Mouse (Mus musculus) urinary bladder, postnatal 4 days (tissue): Measurements from ENCODE around the gene Trdmt1.

ENCODE experiments used
- DNase-seq, 2 experiments: peaks; one replicate each; pipeline ENCODE4 v3.0.0; 2021 to 2022; ENCODE audit warnings: low spot score in 2 of 2

Trdmt1 gene

GRCm38 (mm10) chr2:13500298-13500999 is 44.0 kb downstream of the Trdmt1 start:
- no peak for DNase-seq

- DNase-seq, result no peak
Measured at GRCm38 (mm10) chr2:13499196-13499595, 45.3 kb downstream of the Trdmt1 start.

DNA sequence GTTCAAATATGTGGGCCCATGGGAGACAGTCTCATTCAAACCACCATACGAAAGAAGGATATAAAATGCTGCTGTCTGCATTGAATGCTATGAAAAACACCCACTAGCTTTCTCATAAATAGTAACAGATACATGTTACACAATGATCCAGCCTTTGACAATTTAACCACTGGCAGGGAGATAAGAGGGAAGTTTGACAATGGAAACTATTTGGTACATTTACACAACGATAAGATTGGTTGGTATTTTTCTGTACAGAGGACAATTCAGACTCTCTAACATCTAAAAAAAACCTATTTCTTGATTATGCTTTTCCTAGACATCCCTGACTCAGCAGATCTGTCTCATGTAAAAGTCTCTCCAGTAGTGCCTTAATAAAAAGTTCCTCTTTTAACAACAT is 48.4 kb downstream of the Trdmt1 start:
- DNase-seq, result no peak

GRCm38 (mm10) chr2:13492927-13493326 is 51.5 kb downstream of the Trdmt1 start:
- DNase-seq, result no peak

GRCm38 (mm10) chr2:13491734-13492133 is 52.7 kb downstream of the Trdmt1 start, which contains the start of gene Cubn:
Gene Cubn, minus strand, starts transcription at chr2:13491813.
- DNase-seq, result no peak

GRCm38 (mm10) chr2:13490480-13490879 is 54.0 kb downstream of the Trdmt1 start:
- no peak for DNase-seq

DNA sequence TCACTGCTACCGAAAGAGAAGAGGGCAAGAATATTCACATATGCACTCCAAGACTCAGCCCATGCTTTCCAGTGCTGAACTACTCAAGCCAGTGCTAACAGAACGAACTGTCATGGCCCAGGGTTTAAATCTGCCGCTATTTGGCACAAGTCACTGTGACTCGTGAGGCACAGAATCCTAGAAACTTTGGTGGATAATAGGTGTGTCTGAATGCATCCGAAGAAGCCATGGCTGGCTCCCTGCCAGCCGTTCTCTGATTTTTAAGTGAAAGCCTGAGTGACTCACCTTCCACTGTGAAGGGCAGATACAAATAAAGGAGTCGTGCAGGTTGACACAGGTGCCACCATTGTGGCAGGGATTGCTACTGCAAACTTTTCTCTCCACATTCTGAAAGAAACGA is 58.0 kb downstream of the Trdmt1 start:
- DNase-seq, result no peak

DNA sequence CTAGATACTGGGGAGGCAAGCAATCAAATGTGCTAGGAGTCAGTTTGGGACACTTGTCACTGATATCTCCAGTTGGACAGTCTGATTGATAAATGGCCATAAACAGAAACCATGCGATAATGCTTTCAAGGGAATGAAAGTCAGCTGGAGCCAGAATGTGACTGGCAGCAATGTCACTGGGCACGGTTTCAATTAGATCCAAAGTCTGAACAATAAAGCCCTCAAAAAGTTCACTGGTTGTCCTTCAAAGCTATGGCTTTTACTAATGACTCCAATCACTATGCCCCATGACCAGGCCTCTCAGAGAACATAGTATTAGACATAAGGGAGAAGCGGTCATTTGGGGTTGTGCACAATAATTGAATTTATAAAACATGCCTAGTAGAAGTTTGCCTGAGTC is 59.9 kb downstream of the Trdmt1 start:
- DNase-seq, result no peak

- DNase-seq, result no peak
Measured at GRCm38 (mm10) chr2:13480744-13481143, 63.7 kb downstream of the Trdmt1 start.

DNA sequence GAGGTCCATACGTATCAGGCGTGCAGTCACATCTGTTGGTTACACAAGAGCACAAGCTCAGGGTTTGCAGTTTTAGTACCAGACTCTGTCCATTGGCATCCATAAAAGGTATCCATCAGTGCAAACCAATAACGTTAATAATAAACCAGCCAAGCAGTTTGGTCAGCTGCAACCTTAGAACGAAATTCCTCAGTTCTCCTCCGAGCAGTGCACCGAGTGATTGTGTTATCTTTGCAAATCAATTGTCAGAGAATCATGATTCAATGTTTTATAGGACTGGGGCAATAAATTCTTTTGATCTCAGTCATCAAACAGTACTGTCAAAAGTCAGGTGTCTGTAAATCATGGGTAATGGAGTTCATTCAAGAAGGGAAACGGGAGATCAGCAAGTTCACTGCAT is 65.3 kb downstream of the Trdmt1 start:
- DNase-seq, result no peak

- DNase-seq, result no peak
Measured at GRCm38 (mm10) chr2:13470108-13470507, 74.4 kb downstream of the Trdmt1 start.

DNA sequence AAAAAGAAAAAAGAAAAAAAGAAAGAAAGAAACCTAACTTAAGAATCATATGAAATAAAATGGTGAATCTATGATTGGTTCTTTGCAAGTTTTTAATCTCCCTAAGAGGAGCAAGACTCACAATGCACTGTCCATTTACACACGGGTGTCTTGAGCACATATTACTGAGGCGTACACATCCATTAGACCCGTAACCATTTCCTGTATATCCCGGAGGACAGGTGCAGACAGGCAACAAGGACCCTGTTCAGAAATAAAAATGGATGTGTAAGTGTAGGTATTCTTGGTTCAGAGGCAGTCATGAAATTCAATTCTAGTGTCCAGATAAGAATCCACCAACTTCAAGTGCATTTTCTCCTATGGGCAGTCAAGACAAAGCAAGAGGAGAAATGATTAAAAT is 74.8 kb downstream of the Trdmt1 start:
- DNase-seq, result no peak

- DNase-seq, result no peak
Measured at GRCm38 (mm10) chr2:13466685-13467084, 77.8 kb downstream of the Trdmt1 start.
